Mouse (Mus musculus) lung, embryonic 14.5 days (tissue): ENCODE data around the gene Nid1. TPM values are rescaled to one million over a fixed set of nuclear protein-coding genes. Genes with fewer than 3 reads are reported as not detected.
"Not testable (repeated sequence)": the region's sequence is repeated elsewhere in the genome, so short reads cannot be mapped to it uniquely, and the experiment has no call there.

ENCODE experiments used
- ATAC-seq: fragments of 200-750 bp; cut with Nextera tagmentation; 2 replicates; pipeline ENCODE4 v1.8.0; 2017; ENCODE audit warnings: mild to moderate bottlenecking, moderate TSS enrichment, moderate library complexity; ENCODE audit not compliant: insufficient read depth
- DNase-seq: peaks from one replicate; pipeline ENCODE4 v3.0.0-alpha.2; 2015
- H3K27ac ChIP-seq: fragments of 300-500 bp; sonication (generic); 2 replicates; pipeline ENCODE4 v1.5.1; 2014; ENCODE audit warnings: low read depth, mild to moderate bottlenecking, moderate library complexity
- H3K27me3 ChIP-seq: fragments of 300-500 bp; sonication (generic); 2 replicates; pipeline ENCODE4 v1.6.1; 2014; ENCODE audit warnings: low read length, control low read depth; ENCODE audit not compliant: insufficient read depth
- H3K36me3 ChIP-seq: fragments of 300-500 bp; sonication (generic); 2 replicates; pipeline ENCODE4 v1.6.1; 2014; ENCODE audit warnings: control low read depth; ENCODE audit not compliant: insufficient read depth
- H3K4me1 ChIP-seq: fragments of 300-500 bp; sonication (generic); 2 replicates; pipeline ENCODE4 v1.6.1; 2014; ENCODE audit warnings: antibody characterized with exemption, control low read depth; ENCODE audit not compliant: insufficient read depth
- H3K4me2 ChIP-seq: fragments of 300-500 bp; sonication (generic); 2 replicates; pipeline ENCODE4 v1.6.1; 2014; ENCODE audit warnings: mild to moderate bottlenecking
- H3K4me3 ChIP-seq: fragments of 300-500 bp; sonication (generic); 2 replicates; pipeline ENCODE4 v1.5.1; 2014; ENCODE audit warnings: low read depth, low read length
- H3K9ac ChIP-seq: fragments of 300-500 bp; sonication (generic); 2 replicates; pipeline ENCODE4 v1.6.1; 2014
- H3K9me3 ChIP-seq: fragments of 300-500 bp; sonication (generic); 2 replicates; pipeline ENCODE4 v1.6.1; 2016; ENCODE audit warnings: low read depth, low read length, control low read depth
- CTCF ChIP-seq: IDR thresholded peaks from 2 replicates; pipeline ENCODE4 v1.5.1; 2016; ENCODE audit warnings: antibody characterized with exemption, low read depth
- WGBS: fragments of 180-500 bp; shearing (Covaris S2); extraction: QIAGEN DNeasy Blood & Tissue Kit; methylation state at CpG from one replicate; pipeline ENCODE4 v1.1.7; 2014; 5-methylcytosine and 5-hydroxymethylcytosine counted together
- polyA plus RNA-seq: library from polyadenylated mRNA; unstranded; fragments of >200 nt; fragmentation: Nextera tagmentation; extraction: Ambion mirVana; gene quantifications from 2 replicates; pipeline ENCODE4 v1.2.1, GENCODE M21; 2014

The Nid1 gene
- polyA plus RNA-seq, 1 experiment from 2014 or later: 160 TPM

DNA sequence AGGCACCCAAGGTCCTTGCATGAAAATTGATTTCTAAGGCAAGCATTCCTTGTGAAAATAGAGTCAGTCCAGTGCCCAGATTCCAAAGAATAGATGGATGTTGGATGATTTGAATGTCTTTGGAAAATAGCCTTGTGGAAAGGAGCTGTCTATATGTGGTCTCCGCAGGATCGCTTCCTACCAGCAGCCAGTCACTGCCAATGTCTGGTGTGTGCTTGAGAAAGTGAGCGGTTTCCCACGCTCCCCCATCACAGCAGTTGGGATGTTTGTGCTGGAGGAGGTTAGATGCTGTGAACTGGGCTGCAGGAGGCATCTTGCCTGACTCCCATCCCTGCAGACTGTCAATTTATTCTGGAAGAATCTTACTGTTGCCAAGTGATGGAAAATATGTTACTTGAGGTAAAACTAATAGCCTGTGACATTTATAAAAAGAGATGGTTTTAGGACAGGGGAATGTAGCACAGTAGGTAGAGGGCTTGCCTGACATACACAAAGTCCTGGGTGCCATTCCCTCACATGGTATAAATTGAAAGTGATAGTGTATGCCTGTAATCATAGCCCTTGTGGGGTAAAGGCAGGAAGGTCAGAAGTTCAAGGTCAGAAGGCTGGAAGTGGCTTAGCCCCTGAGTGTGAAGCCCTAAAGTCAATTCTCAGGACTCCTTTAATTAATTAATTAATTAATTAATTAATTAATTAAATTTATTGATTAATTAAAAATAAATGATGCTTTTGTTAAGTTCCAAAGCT is 24.3 kb downstream of the Nid1 start:
- TF ChIP-seq CTCF: no peak
- no peak overlapping the region for H3K27ac ChIP-seq
- peaks cover 12% of the 10 kb centered on the region for H3K4me1 ChIP-seq
- 76% methylated on average over 4 of the region's 4 CpGs for WGBS
- no peak overlapping the region for H3K9ac ChIP-seq
- H3K36me3 ChIP-seq: 0 out of 2 replicates have a peak, but pooled peaks cover 3% of the 10 kb centered on the region
- H3K4me2 ChIP-seq: no peak overlapping the region
- H3K9me3 ChIP-seq: no peaks in the 10 kb centered on the region
- DNase-seq: peak; percentile 28
- no peak overlapping the region for H3K4me3 ChIP-seq
- H3K27me3 ChIP-seq: no peaks in the 10 kb centered on the region
- no peak for ATAC-seq

DNA sequence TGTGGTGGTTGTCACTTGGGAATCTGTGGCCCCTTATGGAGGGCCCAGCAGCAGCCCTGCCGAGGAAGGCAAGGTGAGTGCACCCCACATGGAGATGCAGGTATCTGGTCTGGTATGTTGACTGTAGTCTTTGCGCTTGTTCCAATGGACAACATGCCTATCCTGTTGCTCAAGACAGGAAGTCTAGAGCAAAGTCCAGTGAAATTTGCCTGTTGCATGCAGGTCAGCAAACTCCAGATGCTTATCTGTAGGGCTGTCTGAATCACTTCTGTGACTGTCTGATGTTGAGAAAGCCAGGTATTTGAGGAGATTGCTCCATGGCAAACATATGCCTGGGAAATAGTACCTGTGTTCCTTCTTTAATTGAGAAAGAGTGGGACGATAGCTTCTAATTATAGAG is 26.6 kb downstream of the Nid1 start:
- ATAC-seq: no peak
- Histone ChIP-seq H3K4me1 (peaks cover 9% of the 10 kb centered on the region), H3K4me3 (no peak overlapping the region), H3K36me3 (peaks cover 15% of the 10 kb centered on the region), H3K4me2 (no peak overlapping the region), H3K9me3 (no peaks in the 10 kb centered on the region), H3K9ac (no peak overlapping the region), H3K27me3 (no peaks in the 10 kb centered on the region), H3K27ac (no peak overlapping the region)
- 81% methylated on average over 3 of the region's 3 CpGs for WGBS
- TF ChIP-seq CTCF: no peak
- DNase-seq: no peak

DNA sequence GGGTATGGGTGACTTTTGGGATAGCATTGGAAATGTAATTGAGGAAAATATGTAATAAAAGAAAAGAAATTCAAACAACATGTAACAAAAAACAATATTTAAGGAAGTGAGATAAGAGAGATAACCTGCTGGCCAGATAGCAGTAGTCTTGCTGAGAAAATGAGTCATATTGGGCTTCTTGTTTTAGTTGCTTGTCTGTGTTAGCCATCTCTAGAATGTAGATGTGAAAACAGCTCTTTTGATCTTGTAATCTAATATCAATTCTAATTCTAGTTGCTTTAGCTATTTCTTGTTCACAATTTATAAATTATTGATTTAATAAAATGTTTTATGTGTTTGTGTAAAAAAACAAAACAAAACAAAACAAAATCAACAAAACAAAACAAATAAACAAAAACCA is 29.9 kb downstream of the Nid1 start:
- not testable (repeated sequence) for H3K4me1 ChIP-seq, H3K27me3 ChIP-seq, H3K4me2 ChIP-seq, H3K9ac ChIP-seq, H3K4me3 ChIP-seq, ATAC-seq, H3K9me3 ChIP-seq, DNase-seq, H3K27ac ChIP-seq
- peaks cover 20% of the 10 kb centered on the region for H3K36me3 ChIP-seq

DNA sequence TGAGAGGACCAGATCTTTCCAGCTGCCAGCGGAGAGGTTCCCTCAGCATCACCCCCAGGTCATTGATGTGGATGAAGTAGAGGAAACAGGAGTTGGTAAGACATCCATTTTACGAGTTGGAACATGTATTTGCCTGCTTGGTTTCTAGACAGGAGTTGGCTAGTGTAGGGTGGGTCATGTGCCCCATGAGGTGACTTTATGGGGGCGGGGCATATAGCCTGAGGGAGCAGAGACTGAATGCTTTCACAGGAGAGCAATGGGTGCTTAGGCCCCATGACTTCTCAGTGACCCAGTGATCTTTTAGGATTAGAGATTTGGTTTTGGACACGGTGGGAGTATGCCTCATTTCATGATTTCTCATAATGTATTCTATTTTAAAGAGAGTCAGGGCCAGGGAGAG is 31.2 kb downstream of the Nid1 start:
- no peaks in the 10 kb centered on the region for H3K27me3 ChIP-seq
- 74% methylated on average over 4 of the region's 4 CpGs for WGBS
- no peak overlapping the region for H3K27ac ChIP-seq
- H3K36me3 ChIP-seq: peaks cover 29% of the 10 kb centered on the region
- TF ChIP-seq CTCF: no peak
- no peak for DNase-seq
- no peaks in the 10 kb centered on the region for H3K4me1 ChIP-seq
- H3K9me3 ChIP-seq: no peaks in the 10 kb centered on the region
- no peak overlapping the region for H3K4me2 ChIP-seq
- H3K9ac ChIP-seq: no peak overlapping the region
- no peak for ATAC-seq
- H3K4me3 ChIP-seq: no peak overlapping the region

GRCm38 (mm10) chr13:13471334-13471757 is 34.0 kb downstream of the Nid1 start:
- peak overlapping the region; percentile 24; the same call in 1 of the 2 replicates for H3K27ac ChIP-seq
- H3K9ac ChIP-seq: no peak overlapping the region
- DNase-seq: peak; percentile 88
- peaks cover 39% of the 10 kb centered on the region for H3K36me3 ChIP-seq
- H3K4me2 ChIP-seq: no peak overlapping the region
- TF ChIP-seq CTCF: no peak
- H3K9me3 ChIP-seq: no peaks in the 10 kb centered on the region
- ATAC-seq: peak; percentile 81
- no peaks in the 10 kb centered on the region for H3K4me1 ChIP-seq
- H3K4me3 ChIP-seq: no peak overlapping the region
- no peaks in the 10 kb centered on the region for H3K27me3 ChIP-seq
- 39% methylated on average over 3 of the region's 3 CpGs for WGBS

DNA sequence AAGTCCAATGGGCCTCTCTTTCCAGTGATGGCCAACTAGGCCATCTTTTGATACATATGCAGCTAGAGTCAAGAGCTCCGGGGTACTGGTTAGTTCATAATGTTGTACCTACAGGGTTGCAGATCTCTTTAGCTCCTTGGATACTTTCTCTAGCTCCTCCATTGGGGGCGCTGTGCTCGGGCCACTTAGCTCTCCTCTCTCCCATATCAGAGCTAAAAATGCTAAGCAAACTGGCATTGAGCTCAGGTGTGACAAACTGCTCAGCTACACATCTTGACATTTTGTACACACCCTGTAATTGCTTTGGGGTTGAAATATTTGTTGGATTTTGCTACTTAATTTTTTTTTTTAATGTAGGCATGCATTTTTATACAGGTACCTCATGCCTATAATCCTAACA is 37.1 kb downstream of the Nid1 start:
- H3K4me1 ChIP-seq, H3K9me3 ChIP-seq, H3K27ac ChIP-seq, H3K4me3 ChIP-seq, DNase-seq, H3K4me2 ChIP-seq, H3K9ac ChIP-seq, H3K27me3 ChIP-seq, ATAC-seq: not testable (repeated sequence)
- peaks cover 42% of the 10 kb centered on the region for H3K36me3 ChIP-seq
- WGBS: 59% methylated on average over 2 of the region's 3 CpGs

- Histone ChIP-seq H3K27ac (no peak overlapping the region), H3K27me3 (no peaks in the 10 kb centered on the region), H3K36me3 (peaks cover 41% of the 10 kb centered on the region), H3K4me2 (no peak overlapping the region), H3K4me3 (no peak overlapping the region), H3K4me1 (no peaks in the 10 kb centered on the region), H3K9ac (no peak overlapping the region), H3K9me3 (no peaks in the 10 kb centered on the region)
- TF ChIP-seq CTCF: no peak
- WGBS: 22% methylated on average over 2 of the region's 2 CpGs
- DNase-seq: no peak
- ATAC-seq: no peak
Measured at GRCm38 (mm10) chr13:13474991-13475390, 37.6 kb downstream of the Nid1 start.
